Mouse (Mus musculus) G1E (cell line): ENCODE measurements around the gene Lamb2.

Experiments
- CTCF ChIP-seq: IDR thresholded peaks from 2 replicates; pipeline ENCODE4 v1.5.1; 2012; ENCODE audit warnings: low read depth, low read length, inconsistent platforms, mixed read lengths
- GATA2 ChIP-seq: IDR thresholded peaks from 2 replicates; pipeline ENCODE4 v1.6.1; 2012; ENCODE audit warnings: low read depth, low read length, inconsistent platforms, borderline replicate concordance
- TAL1 ChIP-seq: conservative IDR thresholded peaks from 2 replicates; pipeline ENCODE4 v1.6.1; 2012; ENCODE audit warnings: low read depth, low read length, inconsistent platforms, mixed read lengths

DNA sequence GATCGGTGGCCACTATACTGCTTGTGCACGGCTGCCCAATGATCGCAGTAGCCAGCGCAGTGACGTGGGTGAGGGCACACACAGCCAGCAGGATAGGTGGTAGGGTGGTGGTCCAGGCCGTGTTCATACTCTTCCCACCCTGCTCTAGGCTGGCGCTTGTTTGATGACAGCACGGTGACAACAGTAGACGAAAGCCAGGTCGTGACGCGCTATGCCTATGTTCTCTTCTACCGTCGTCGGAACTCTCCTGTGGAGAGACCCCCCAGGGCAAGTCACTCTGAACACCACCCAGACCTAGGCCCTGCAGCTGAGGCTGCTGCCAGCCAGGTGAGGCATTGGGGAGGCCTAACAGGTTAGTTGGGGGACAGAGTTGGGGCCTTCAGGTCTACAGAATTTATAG, 20.4 kb downstream of the Lamb2 start:
- TF ChIP-seq CTCF (no peak), GATA2 (no peak), TAL1 (no peak)
